Mouse (Mus musculus) duodenum, adult 2 months (tissue): ENCODE data around the gene Tor4a. TPM values are rescaled to one million over a fixed set of nuclear protein-coding genes. Genes with fewer than 3 reads are reported as not detected.

Source experiments
- polyA plus RNA-seq: library from polyadenylated mRNA; depleted of rRNA; stranded (reverse); fragments of >200 nt; gene quantifications from 2 replicates; pipeline ENCODE4 v1.2.3, GENCODE M21; 2012; ENCODE audit warnings: low replicate concordance; rRNA removed

Gene Tor4a
- polyA plus RNA-seq = 25.3 and 31.1 TPM in 2 replicates

GRCm38 (mm10) chr2:25196172-25196954 is at the start of gene Tor4a:
Tor4a (minus strand) TSS chr2:25196886.

GRCm38 (mm10) chr2:25242101-25242506 is 45.4 kb upstream of the Tor4a start, which contains the start of the genes Rnf208 and Cysrt1:
Rnf208 (plus strand) TSS chr2:25242255.
Cysrt1 (minus strand) TSS chr2:25242452.

GRCm38 (mm10) chr2:25236614-25237013 is 39.9 kb upstream of the Tor4a start, which contains the start of gene Rnf224:
Rnf224 (minus strand) TSS chr2:25236787.

GRCm38 (mm10) chr2:25234050-25234449 is 37.4 kb upstream of the Tor4a start, which contains the start of gene Slc34a3:
Slc34a3 (minus strand) TSS chr2:25234364.

GRCm38 (mm10) chr2:25224492-25224765 is 27.7 kb upstream of the Tor4a start, which contains the start of gene Tubb4b:
Tubb4b (minus strand) TSS chr2:25224702.

GRCm38 (mm10) chr2:25218445-25218844 is 21.8 kb upstream of the Tor4a start, which contains the start of gene Fam166a:
Fam166a (plus strand) TSS chr2:25218745.

GRCm38 (mm10) chr2:25214444-25214843 is 17.8 kb upstream of the Tor4a start, which contains the start of gene Stpg3:
Stpg3 (minus strand) TSS chr2:25214637.

GRCm38 (mm10) chr2:25211121-25211670 is 14.5 kb upstream of the Tor4a start, which contains the start of gene Nelfb:
Nelfb (minus strand) TSS chr2:25211489.

GRCm38 (mm10) chr2:25180478-25180903 is 16.2 kb downstream of the Tor4a start, which contains the start of gene Nrarp:
Nrarp (plus strand) TSS chr2:25180758.

Other genes starting within 250 kb of the Tor4a start
- gene Zmynd19, start 247.1 kb downstream of the Tor4a start, polyA plus RNA-seq = 2.6 and 3.9 TPM in 2 replicates
- gene Dph7, start 234.5 kb downstream of the Tor4a start, polyA plus RNA-seq = 3.8 and 4.7 TPM in 2 replicates
- gene Mrpl41, start 221.8 kb downstream of the Tor4a start, polyA plus RNA-seq = 20.6 and 22.1 TPM in 2 replicates
- 3.6 and 9.5 TPM in 2 replicates for gene Pnpla7, start 220.9 kb downstream of the Tor4a start, polyA plus RNA-seq
- 52.7 and 54.1 TPM in 2 replicates for gene Nsmf, start 142.5 kb downstream of the Tor4a start, polyA plus RNA-seq
- 121 and 257 TPM in 2 replicates for gene Entpd8, start 116.6 kb downstream of the Tor4a start, polyA plus RNA-seq
- gene Noxa1, start 101.7 kb downstream of the Tor4a start, polyA plus RNA-seq = 17.5 and 26.4 TPM in 2 replicates
- gene Nrarp, start 16.1 kb downstream of the Tor4a start, polyA plus RNA-seq = 42.6 and 53.2 TPM in 2 replicates
- gene Nelfb, start 14.6 kb upstream of the Tor4a start, polyA plus RNA-seq = 29.9 and 42.4 TPM in 2 replicates
- gene Stpg3, start 17.8 kb upstream of the Tor4a start, polyA plus RNA-seq = not detected in 2 replicates
- not detected in 2 replicates for gene Fam166a, start 21.9 kb upstream of the Tor4a start, polyA plus RNA-seq
- 379 and 679 TPM in 2 replicates for gene Tubb4b, start 27.8 kb upstream of the Tor4a start, polyA plus RNA-seq
- gene Slc34a3, start 37.5 kb upstream of the Tor4a start, polyA plus RNA-seq = 4.3 TPM in 1 of 2 replicates, not detected in the other
- not detected in 2 replicates for gene Rnf224, start 39.9 kb upstream of the Tor4a start, polyA plus RNA-seq
- gene Rnf208, start 45.4 kb upstream of the Tor4a start, polyA plus RNA-seq = 14.3 and 73.6 TPM in 2 replicates
- gene Cysrt1, start 45.6 kb upstream of the Tor4a start, polyA plus RNA-seq = 0.94 and 8.8 TPM in 2 replicates
- 18.8 and 30.9 TPM in 2 replicates for gene AL732309.1, start 50.0 kb upstream of the Tor4a start, polyA plus RNA-seq
- 39.8 and 90.7 TPM in 2 replicates for gene Tmem203, start 58.6 kb upstream of the Tor4a start, polyA plus RNA-seq
- 186 and 454 TPM in 2 replicates for gene Tprn, start 65.7 kb upstream of the Tor4a start, polyA plus RNA-seq
- gene Ssna1, start 75.6 kb upstream of the Tor4a start, polyA plus RNA-seq = 44.6 and 49.5 TPM in 2 replicates
- 57.3 and 58.9 TPM in 2 replicates for gene Anapc2, start 75.6 kb upstream of the Tor4a start, polyA plus RNA-seq
- gene Tmem210, start 91.3 kb upstream of the Tor4a start, polyA plus RNA-seq = 1.4 TPM in 1 of 2 replicates, not detected in the other
- gene Lrrc26, start 93.0 kb upstream of the Tor4a start, polyA plus RNA-seq = 81.7 and 85.6 TPM in 2 replicates
- 0.78 and 1.7 TPM in 2 replicates for gene Grin1, start 122.3 kb upstream of the Tor4a start, polyA plus RNA-seq
- 13.8 and 17.1 TPM in 2 replicates for gene Man1b1, start 135.5 kb upstream of the Tor4a start, polyA plus RNA-seq
- 15.8 and 19.7 TPM in 2 replicates for gene Dpp7, start 159.5 kb upstream of the Tor4a start, polyA plus RNA-seq
- 66.1 and 563 TPM in 2 replicates for gene Uap1l1, start 168.8 kb upstream of the Tor4a start, polyA plus RNA-seq
- 27.5 and 29.1 TPM in 2 replicates for gene Sapcd2, start 175.4 kb upstream of the Tor4a start, polyA plus RNA-seq
- gene Entpd2, start 199.0 kb upstream of the Tor4a start, polyA plus RNA-seq = 50.6 and 75.3 TPM in 2 replicates
- 223 and 325 TPM in 2 replicates for gene Npdc1, start 202.5 kb upstream of the Tor4a start, polyA plus RNA-seq
- gene Fut7, start 226.4 kb upstream of the Tor4a start, polyA plus RNA-seq = 1.3 and 2.1 TPM in 2 replicates
- gene Abca2, start 231.8 kb upstream of the Tor4a start, polyA plus RNA-seq = 16.8 and 36.7 TPM in 2 replicates